Mouse (Mus musculus): ENCODE measurements at regions not wholly inside any gene's neighbourhood (a gene's known extent, or its start where the extent isn't known, plus 50 kb on each side); places are given as distances from the start of the nearest gene placed in this dataset.

GRCm38 (mm10) chr10:42094274-42095000 is 76.2 kb upstream of the Armc2 start:
- DNase-seq (ENCODE audit: low spot score in 2 of 2): no peak

- no peak for DNase-seq (ENCODE audit: low spot score in 2 of 2)
Observed at GRCm38 (mm10) chr10:42093176-42093759, 75.0 kb upstream of the Armc2 start.

- DNase-seq (ENCODE audit: low spot score in 2 of 2): peak; percentile 24 to 33
Observed at GRCm38 (mm10) chr10:42092500-42092899, 74.3 kb upstream of the Armc2 start.

- no peak for DNase-seq (ENCODE audit: low spot score in 2 of 2)
Observed at GRCm38 (mm10) chr10:42091546-42092168, 73.4 kb upstream of the Armc2 start.

DNA sequence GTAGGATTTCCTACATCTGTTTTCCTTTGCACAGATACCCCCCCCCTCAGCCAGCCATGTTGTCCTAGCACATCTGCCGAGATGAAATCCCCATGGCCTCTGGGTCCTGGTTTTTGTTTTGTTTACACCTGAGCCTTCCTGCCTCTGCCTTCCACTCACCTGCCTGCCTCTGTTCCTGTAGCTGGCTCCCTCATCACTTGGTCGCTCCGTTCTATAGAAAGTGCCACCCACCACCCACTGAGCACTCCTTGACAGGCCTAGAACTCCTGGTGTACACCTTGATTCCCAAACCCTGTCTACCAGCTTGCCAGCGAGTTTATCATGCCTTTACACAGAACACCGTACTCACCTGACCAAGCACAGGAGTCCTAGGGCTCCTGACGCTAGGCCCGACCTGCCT is 72.6 kb upstream of the Armc2 start:
- DNase-seq (ENCODE audit: low spot score in 2 of 2): no peak

DNA sequence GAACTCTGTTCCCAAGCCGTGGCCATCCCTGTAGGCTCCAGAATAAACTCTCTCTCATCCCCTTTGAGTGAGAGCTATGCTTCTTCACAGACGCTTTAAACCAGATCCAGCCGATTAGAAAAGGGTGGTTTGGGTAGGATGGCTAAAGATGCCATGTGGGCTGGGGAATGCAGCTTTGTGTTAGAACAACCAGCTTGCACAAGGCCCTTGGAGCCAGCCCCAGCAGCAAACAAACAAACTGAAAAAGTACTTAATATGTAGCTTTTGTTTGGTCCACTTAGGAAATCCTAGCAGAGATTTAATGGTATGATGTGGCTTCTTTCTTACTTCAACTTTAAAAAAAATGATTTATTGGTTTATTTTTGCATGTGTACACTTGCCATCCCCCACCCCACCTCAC is 71.9 kb upstream of the Armc2 start:
- DNase-seq (ENCODE audit: low spot score in 2 of 2): no peak

DNA sequence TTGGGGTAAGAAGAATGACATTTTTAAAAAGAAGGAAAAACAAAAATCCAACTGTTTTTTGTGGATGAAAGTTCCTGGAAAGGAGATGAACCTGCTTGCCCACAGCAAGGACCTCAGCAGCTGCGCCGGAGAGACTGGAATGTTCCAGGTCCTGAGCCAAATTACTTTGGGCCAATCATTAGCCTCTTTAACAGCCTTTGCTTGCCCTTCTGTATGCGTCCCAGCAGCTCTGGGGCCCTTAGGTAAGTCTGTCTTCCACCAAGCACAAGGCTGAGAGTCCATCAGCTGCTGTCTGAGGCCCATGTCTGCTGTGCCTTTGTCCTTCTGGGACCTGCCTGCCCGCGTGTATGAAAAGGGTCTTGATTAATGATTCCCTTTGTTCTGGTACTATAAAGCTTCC is 71.4 kb upstream of the Armc2 start:
- DNase-seq (ENCODE audit: low spot score in 2 of 2): peak; percentile 47

DNA sequence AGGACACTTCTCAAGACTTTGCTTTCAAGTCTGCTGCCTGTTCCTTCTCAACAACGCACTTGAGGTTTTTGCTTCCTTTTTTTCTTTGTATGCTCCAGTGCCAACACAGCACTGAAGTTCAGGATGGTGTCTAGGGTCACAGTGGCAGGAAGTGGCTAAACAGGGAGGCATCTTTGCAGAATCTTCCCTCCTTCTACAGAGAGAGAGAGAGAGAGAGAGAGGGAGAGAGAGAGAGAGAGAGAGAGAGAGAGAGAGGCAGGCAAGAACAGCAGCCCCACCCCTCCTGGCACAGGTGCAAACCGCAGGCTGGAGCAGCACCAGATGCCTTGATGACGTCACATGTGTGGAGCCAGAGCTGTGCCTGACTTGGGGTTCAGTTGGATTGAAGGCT is 71.0 kb upstream of the Armc2 start:
- DNase-seq (ENCODE audit: low spot score in 2 of 2): peak; percentile 82

DNA sequence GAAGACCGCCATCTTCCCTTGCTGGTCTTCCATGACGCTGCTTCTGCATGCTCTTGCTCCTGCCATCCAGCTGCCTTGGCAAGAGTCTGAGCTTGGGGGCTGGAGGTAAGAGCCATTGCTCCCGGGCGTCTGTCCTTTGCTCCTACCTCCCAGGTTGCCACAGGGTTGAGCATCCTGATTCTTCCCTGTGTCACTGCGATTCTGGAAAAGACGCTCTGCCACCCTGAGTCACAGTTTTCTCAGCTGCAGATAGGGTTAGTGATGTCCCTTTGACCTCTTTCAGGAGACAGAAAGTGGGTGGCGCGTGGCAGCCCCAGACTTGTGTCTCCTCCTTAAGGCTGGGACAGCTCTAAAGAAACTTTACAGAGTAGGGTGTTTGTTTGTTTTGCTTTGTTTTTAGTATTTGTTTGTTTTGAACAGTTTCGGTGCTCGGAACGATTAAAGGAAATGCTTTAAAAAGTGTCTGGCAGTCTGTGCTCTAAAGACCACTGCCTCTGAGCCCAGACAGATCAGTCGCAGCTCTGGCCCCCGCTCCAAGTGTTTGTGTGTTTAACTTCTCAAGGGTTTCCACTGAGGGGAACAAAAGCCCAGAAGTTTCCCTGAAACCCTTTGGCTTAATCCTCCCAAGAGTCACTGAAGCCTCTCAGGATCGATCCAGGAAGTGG is 70.5 kb upstream of the Armc2 start:
- DNase-seq (ENCODE audit: low spot score in 2 of 2): no peak

DNA sequence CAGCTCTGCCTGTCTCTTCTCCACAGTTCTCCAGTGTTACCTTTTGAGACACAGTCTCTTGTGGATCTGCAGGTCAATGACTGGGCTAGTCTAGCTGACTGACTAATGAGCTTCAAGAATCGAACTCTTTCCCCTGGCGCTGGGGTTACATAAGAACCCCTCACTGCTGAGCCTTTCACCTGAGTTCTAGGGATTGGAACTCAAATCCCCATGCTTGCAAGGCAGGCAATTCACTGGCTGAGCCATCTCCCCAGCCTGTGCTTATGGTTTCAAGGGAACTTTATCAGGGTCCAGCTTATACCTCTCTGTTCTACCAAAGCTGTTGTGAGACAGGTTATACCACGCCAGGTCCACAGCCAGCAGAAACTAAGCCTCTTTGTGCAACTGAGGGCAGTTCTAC is 69.7 kb upstream of the Armc2 start:
- DNase-seq (ENCODE audit: low spot score in 2 of 2): no peak

DNA sequence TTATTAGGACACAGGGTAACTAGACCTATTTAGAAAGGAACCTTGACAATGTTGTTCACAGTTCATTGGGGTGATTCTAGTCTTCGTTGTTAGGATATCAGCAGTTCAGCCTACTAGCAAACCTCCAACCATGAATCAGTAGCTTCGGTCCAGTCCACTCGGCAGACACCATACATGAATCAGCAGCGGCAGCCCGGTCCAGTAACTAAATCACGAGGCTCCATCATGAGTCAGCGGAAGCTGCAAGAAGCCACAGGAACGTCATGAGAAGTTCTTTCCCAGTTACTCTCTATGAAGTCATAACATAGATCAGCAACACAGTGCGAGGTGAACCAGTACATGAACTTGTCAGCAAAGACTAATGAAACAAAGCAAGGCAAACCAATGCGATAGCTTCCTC is 68.4 kb upstream of the Armc2 start:
- DNase-seq (ENCODE audit: low spot score in 2 of 2): no peak

- DNase-seq (ENCODE audit: low spot score in 2 of 2): no peak
Observed at GRCm38 (mm10) chr10:42085295-42085694, 67.1 kb upstream of the Armc2 start.

DNA sequence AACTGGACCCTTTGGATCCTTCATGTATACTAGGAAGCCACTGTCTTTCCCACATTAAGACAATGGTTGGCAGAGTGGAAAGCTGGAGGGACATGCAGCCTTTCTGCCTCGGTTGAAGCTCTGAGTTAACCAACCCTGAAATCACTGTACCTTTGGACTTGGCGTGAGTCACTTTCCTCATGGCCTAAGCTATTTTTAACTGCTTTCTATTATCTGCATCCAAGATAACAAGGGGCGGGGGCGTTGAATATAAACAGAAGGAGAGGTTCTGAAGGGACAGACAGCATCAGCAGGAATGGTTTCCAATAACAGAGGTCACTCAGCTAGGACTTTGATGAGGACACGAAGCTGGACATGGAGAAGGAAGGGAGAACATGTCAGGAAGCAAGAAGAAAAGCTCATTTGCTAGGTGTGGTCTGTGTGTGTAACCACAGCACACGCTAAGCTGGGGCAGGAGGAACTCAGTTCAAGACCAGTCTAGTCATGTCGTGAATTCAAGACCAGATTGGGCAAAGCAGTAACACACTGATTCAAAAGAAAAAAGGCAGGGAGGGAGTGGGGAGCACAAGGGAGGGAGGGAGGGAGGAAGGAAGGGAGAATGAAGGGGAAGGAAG is 64.1 kb upstream of the Armc2 start:
- no peak for DNase-seq (ENCODE audit: low spot score in 2 of 2)

DNA sequence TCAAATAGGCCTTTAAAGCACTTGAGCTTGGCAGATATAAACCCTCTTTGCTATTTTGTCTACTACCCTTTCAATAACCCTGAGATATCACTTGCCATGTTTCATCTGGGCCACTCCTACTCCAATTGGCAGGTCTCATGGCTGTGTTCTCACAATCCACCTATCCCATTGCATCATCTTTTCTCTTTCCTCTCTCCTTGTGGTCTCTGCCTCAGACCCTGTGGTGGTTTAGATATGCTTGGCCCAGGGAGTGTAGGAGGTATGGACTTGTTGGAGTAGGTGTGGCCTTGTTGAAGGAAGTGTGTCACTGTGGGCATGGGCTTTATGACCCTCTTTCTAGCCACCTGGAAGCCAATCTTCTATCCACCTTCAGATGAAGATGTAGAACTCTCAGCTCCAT is 61.5 kb upstream of the Armc2 start:
- DNase-seq (ENCODE audit: low spot score in 2 of 2): no peak

DNA sequence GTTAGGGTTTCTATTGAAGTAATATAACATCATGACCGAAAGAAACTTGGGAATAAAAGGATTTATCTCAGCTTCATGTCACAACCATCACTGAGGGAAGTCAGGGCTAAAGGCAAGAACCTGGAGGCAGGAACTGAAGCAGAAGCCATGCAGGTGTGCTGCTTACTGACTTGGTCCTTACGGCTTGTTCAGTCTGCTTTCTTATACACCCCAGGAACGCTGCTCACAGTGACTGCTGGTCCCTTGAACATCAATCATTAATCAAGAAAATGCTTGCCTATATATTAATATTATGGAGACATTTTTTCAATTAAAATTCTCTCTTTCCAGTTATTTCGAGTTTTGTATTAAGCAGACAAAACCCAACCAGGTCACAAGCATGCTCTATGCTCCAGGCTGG is 58.5 kb upstream of the Armc2 start:
- DNase-seq (ENCODE audit: low spot score in 2 of 2): no peak

DNA sequence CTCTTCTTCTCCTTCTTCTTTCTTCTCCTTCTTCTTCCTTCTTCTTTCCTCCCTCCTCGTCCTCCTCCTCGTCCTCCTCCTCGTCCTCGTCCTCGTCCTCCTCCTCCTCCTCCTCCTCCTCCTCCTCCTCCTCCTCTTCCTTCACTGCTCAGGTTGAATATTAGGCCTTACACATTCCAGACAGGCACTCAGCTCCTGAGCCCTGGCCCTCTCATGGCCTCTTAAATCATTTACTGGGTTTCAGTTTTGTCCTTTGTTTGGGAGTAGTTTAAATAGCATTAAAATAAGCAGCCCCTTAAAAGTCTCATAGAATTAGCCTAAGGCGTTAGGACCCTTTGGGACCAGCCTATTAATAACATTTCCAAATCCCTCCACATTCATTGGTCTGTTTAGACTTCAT is 57.3 kb upstream of the Armc2 start:
- DNase-seq (ENCODE audit: low spot score in 2 of 2): no peak

DNA sequence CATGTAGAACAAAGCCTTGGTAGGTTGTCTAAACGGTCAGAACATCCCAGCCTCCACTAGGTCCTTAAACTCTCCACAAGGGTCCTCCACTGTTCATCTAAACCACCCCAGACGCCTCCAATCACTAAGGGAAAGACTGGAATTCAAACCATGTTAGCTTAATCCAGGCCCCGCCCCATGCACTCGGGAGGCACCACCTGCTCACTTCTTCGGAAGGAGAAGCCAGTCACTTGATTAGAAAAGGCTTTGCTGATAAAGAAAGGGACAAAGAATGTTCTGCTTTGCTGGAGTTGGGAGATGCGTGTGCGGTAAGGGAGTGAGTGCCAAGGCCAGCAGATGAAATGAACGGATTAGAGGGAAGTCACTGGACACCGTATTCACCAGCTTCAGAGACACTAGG is 54.5 kb upstream of the Armc2 start:
- DNase-seq (ENCODE audit: low spot score in 2 of 2): no peak

GRCm38 (mm10) chr10:42072131-42072530 is 53.9 kb upstream of the Armc2 start:
- no peak for DNase-seq (ENCODE audit: low spot score in 2 of 2)

- DNase-seq (ENCODE audit: low spot score in 2 of 2): no peak
Observed at GRCm38 (mm10) chr10:42071404-42072024, 53.3 kb upstream of the Armc2 start.

- DNase-seq (ENCODE audit: low spot score in 2 of 2): no peak
Observed at GRCm38 (mm10) chr10:42070611-42071403, 52.6 kb upstream of the Armc2 start.

GRCm38 (mm10) chr10:42069751-42070150 is 51.5 kb upstream of the Armc2 start:
- DNase-seq (ENCODE audit: low spot score in 2 of 2): no peak
